9 mouse cellular contexts compared by ENCODE assay signal in genomic region chr8:107411391-107411790, GRCm38 (mm10). TPM values are rescaled to one million over a fixed set of nuclear protein-coding genes. Genes with fewer than 3 reads are reported as not detected.
DNase-seq lines count a peak whose midpoint lies in the region; ATAC-seq and TF ChIP-seq lines count a peak whose summit lies in the region.
"Had no signal": no experiment of that assay in that cellular context is flagged by ENCODE, and none has a peak within 500 bp of the region (broad histone marks: within the 10 kb centered on the region; RNA-seq: fewer than 3 reads in every experiment).

No protein-coding gene starts in this region.

- H3K27me3 ChIP-seq in forebrain, embryonic 14.5 days (replicated peaks; ENCODE audit: control insufficient read depth, insufficient read depth, low read length), result no peaks in the 10 kb centered on the region
- no peaks in the 10 kb centered on the region for H3K27me3 ChIP-seq in forebrain, embryonic 11.5 days (ENCODE audit: control insufficient read depth, insufficient read depth, low read length)
- no peaks in the 10 kb centered on the region for H3K27me3 ChIP-seq in testis, adult 2 months (ENCODE audit: control insufficient read depth, insufficient read depth, low read length)
- H3K27me3 ChIP-seq in splenic B cell, adult 2 months (ENCODE audit: control insufficient read depth, insufficient read depth, low read length, poor library complexity, severe bottlenecking), result no peaks in the 10 kb centered on the region
- H3K27me3 ChIP-seq in forebrain, embryonic 12.5 days, result no peaks in the 10 kb centered on the region

- H3K36me3 ChIP-seq in forebrain, embryonic 14.5 days (ENCODE audit: control insufficient read depth, insufficient read depth, low read length), result peaks cover 74% of the 10 kb centered on the region
- peaks cover 12% of the 10 kb centered on the region; the same call in 1 of the 2 replicates for H3K36me3 ChIP-seq in forebrain, embryonic 11.5 days (ENCODE audit: control insufficient read depth, insufficient read depth, low read length)
- H3K36me3 ChIP-seq in testis, adult 2 months (ENCODE audit: control insufficient read depth, insufficient read depth, low read length), result peaks cover 2% of the 10 kb centered on the region
- peaks cover 13% of the 10 kb centered on the region for H3K36me3 ChIP-seq in splenic B cell, adult 2 months (ENCODE audit: control insufficient read depth, insufficient read depth, low read length, poor library complexity, severe bottlenecking)
- H3K36me3 ChIP-seq in forebrain, embryonic 12.5 days (replicated peaks), result peaks cover 83% of the 10 kb centered on the region

- H3K9ac ChIP-seq in forebrain, embryonic 14.5 days (ENCODE audit: low read length), result no peak overlapping the region
- H3K9ac ChIP-seq in forebrain, embryonic 11.5 days (ENCODE audit: low read length), result no peak overlapping the region
- H3K9ac ChIP-seq in forebrain, embryonic 12.5 days, result no peak overlapping the region

- no peak overlapping the region for H3K27ac ChIP-seq in forebrain, embryonic 14.5 days (ENCODE audit: low read depth, low read length)
- no peak overlapping the region for H3K27ac ChIP-seq in forebrain, embryonic 11.5 days (ENCODE audit: low read depth, low read length)
- no peak overlapping the region for H3K27ac ChIP-seq in testis, adult 2 months (ENCODE audit: control insufficient read depth, insufficient read depth, low read depth, low read length)
- H3K27ac ChIP-seq in forebrain, embryonic 12.5 days, result no peak overlapping the region
- H3K27ac ChIP-seq: macrophage had no signal

- no peak overlapping the region for H3K4me3 ChIP-seq in forebrain, embryonic 14.5 days (ENCODE audit: low read depth, low read length)
- no peak overlapping the region for H3K4me3 ChIP-seq in forebrain, embryonic 11.5 days (ENCODE audit: low read depth, low read length)
- no peak overlapping the region for H3K4me3 ChIP-seq in testis, adult 2 months (ENCODE audit: control insufficient read depth, low read depth, low read length)
- H3K4me3 ChIP-seq in forebrain, embryonic 12.5 days (replicated peaks), result no peak overlapping the region

- no peak for ATAC-seq in forebrain, embryonic 14.5 days
- ATAC-seq in forebrain, embryonic 11.5 days (replicated peaks; ENCODE audit: low FRiP score), result no peak
- no peak for ATAC-seq in forebrain, embryonic 12.5 days (ENCODE audit: low FRiP score)

- no peak for TF ChIP-seq POLR2A in testis, adult 2 months (IDR thresholded peaks at IDR 0.05; ENCODE audit: control insufficient read depth, low read depth, low read length)

- 0 out of 2 replicates have a peak, but pooled peaks have one; percentile 1 for TF ChIP-seq CTCF in testis, adult 2 months (IDR thresholded peaks at IDR 0.05; ENCODE audit: control insufficient read depth, insufficient read depth, insufficient replicate concordance, low read depth, low read length)

- peak; percentile 44 for DNase-seq in forebrain, embryonic 14.5 days (ENCODE audit: low spot score)
- DNase-seq in forebrain, embryonic 11.5 days (ENCODE audit: low spot score), result no peak
- DNase-seq in testis, postnatal 14 days (ENCODE audit: low spot score), result no peak
- peak; percentile 37 for DNase-seq in kidney, postnatal 10 days
- peak; percentile 56 for DNase-seq in splenic B cell, adult 2 months (ENCODE audit: low read depth, low spot score)
- no peak for DNase-seq in urinary bladder, postnatal 36 days (ENCODE audit: low spot score in 2 of 2)

- H3K9me3 ChIP-seq in forebrain, embryonic 14.5 days (replicated peaks; ENCODE audit: control insufficient read depth, low read length), result no peaks in the 10 kb centered on the region
- no peaks in the 10 kb centered on the region for H3K9me3 ChIP-seq in forebrain, embryonic 11.5 days (ENCODE audit: control insufficient read depth, low read length)
- H3K9me3 ChIP-seq in forebrain, embryonic 12.5 days, result no peaks in the 10 kb centered on the region

- 79% methylated on average over 4 of the region's 4 CpGs for WGBS in forebrain, embryonic 14.5 days
- 79% methylated on average over 4 of the region's 4 CpGs for WGBS in forebrain, embryonic 11.5 days
- WGBS in forebrain, embryonic 12.5 days, result 88% methylated on average over 4 of the region's 4 CpGs

- H3K4me2 ChIP-seq in forebrain, embryonic 14.5 days (ENCODE audit: low read length), result no peak overlapping the region
- no peak overlapping the region for H3K4me2 ChIP-seq in forebrain, embryonic 11.5 days (ENCODE audit: low read depth, low read length, severe bottlenecking)
- H3K4me2 ChIP-seq in forebrain, embryonic 12.5 days, result no peak overlapping the region

- H3K4me1 ChIP-seq in forebrain, embryonic 14.5 days (ENCODE audit: control insufficient read depth, insufficient read depth, low read length), result no peaks in the 10 kb centered on the region
- H3K4me1 ChIP-seq in forebrain, embryonic 11.5 days (replicated peaks; ENCODE audit: control insufficient read depth, insufficient read depth, low read length), result no peaks in the 10 kb centered on the region; the same call in 1 of the 2 replicates
- no peaks in the 10 kb centered on the region for H3K4me1 ChIP-seq in testis, adult 2 months (ENCODE audit: control insufficient read depth, insufficient read depth, low read length)
- H3K4me1 ChIP-seq in forebrain, embryonic 12.5 days, result no peaks in the 10 kb centered on the region

RNA-seq across cellular contexts. Expression of gene Nqo1, which starts 8.4 kb away (rescaled TPM):
- polyA plus RNA-seq in forebrain, embryonic 14.5 days (2014; fragmentation: Nextera tagmentation; extraction: Ambion mirVana), result 5.1 TPM in 2 replicates
- polyA plus RNA-seq in forebrain, embryonic 11.5 days (2014; fragmentation: Nextera tagmentation; extraction: Ambion mirVana), result 6.9 and 8.0 TPM in 2 replicates
- polyA plus RNA-seq in testis, adult 2 months (2012; rRNA removed), result 1.6 and 2.2 TPM in 2 replicates
- 4.4 TPM in 2 replicates for polyA plus RNA-seq in forebrain, embryonic 12.5 days (2016; fragmentation: Nextera tagmentation; extraction: Ambion mirVana)

RNA-seq across cellular contexts. Expression of gene Nob1, which starts 13.5 kb away (rescaled TPM):
- 43.4 and 57.2 TPM in 2 replicates for polyA plus RNA-seq in forebrain, embryonic 14.5 days (2014; fragmentation: Nextera tagmentation; extraction: Ambion mirVana)
- 81.5 and 88.7 TPM in 2 replicates for polyA plus RNA-seq in forebrain, embryonic 11.5 days (2014; fragmentation: Nextera tagmentation; extraction: Ambion mirVana)
- 15.3 and 15.9 TPM in 2 replicates for polyA plus RNA-seq in testis, adult 2 months (2012; rRNA removed)
- polyA plus RNA-seq in forebrain, embryonic 12.5 days (2016; fragmentation: Nextera tagmentation; extraction: Ambion mirVana), result 80.4 and 83.5 TPM in 2 replicates

RNA-seq across cellular contexts. Expression of gene Wwp2, which starts 24.8 kb away (rescaled TPM):
- 38.8 and 40.4 TPM in 2 replicates for polyA plus RNA-seq in forebrain, embryonic 14.5 days (2014; fragmentation: Nextera tagmentation; extraction: Ambion mirVana)
- polyA plus RNA-seq in forebrain, embryonic 11.5 days (2014; fragmentation: Nextera tagmentation; extraction: Ambion mirVana), result 51.1 and 59.3 TPM in 2 replicates
- 109 and 129 TPM in 2 replicates for polyA plus RNA-seq in testis, adult 2 months (2012; rRNA removed)
- 66.0 and 66.3 TPM in 2 replicates for polyA plus RNA-seq in forebrain, embryonic 12.5 days (2016; fragmentation: Nextera tagmentation; extraction: Ambion mirVana)

Comparison
In these comparisons a context has a peak if more than half of its experiments do, and no peak if none do; other contexts are left out.
1. DNase-seq: peak in forebrain, embryonic 14.5 days (single experiment), kidney, postnatal 10 days (single experiment) and splenic B cell, adult 2 months (single experiment); none in forebrain, embryonic 11.5 days (single experiment), testis, postnatal 14 days (single experiment) and urinary bladder, postnatal 36 days (0 of 2).